Mouse (Mus musculus): ENCODE measurements around the gene Zfp36l1.
A peak's percentile ranks its signal among the peaks of the same experiment; 100 is the strongest.

Gene Zfp36l1

DNA sequence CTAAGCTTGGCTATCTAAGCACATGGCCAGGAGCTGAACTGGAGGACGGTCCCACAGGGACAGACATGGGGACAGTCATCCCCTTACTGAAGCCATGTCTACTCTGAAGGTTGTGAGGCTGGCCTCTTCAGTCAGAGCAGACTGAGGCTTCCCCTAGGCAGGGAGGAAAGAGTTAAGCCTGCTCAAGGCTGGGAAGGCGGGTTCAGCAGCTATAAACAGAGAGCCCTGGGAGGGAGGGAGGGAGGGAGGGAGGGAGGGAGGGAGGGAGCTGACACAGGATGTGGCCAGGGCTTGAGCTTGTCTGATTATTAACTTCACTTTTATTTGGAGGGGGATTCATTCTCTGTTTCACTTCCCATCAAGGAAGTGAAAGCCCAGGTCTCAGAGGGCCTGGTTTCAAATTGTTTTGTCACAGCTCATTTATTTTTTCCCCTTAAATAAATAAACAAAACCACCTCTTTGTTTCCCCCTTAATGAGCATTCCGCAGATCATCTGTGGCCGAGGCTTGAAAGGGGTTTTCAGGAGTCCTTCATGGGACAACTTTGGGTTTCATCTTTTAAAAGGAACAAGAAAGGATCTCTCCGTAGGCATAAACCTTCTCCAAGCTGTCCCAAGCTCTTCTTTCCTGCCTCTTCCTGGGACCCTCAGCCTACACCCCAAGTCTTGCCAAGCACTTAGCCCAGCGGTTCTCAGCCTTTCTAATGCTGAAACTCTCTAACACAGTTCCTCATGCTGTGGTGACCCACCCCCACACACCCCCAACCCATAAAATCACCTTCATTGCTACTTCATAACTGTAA lies 17.9 kb upstream of the Zfp36l1 start:
- peak; percentile 87 for DNase-seq

DNA sequence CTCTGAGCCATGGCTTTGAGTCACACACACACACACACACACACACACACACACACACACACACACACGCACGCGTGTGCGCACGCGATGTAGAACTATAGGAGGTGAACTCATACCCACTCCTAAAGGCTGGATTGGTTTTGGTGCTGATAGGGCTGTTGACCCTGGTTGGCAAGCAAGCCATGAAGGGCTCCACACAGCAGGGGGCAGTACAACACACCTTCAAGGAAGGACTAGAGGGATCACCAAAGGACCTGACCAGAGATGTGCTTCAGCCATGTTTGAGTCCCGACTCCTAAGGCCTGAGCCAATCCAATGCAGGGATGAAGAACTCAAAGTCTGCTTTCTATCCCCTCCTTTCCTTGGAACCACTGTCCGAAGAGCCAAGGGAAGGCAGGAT lies 16.7 kb upstream of the Zfp36l1 start:
- DNase-seq = no peak

DNA sequence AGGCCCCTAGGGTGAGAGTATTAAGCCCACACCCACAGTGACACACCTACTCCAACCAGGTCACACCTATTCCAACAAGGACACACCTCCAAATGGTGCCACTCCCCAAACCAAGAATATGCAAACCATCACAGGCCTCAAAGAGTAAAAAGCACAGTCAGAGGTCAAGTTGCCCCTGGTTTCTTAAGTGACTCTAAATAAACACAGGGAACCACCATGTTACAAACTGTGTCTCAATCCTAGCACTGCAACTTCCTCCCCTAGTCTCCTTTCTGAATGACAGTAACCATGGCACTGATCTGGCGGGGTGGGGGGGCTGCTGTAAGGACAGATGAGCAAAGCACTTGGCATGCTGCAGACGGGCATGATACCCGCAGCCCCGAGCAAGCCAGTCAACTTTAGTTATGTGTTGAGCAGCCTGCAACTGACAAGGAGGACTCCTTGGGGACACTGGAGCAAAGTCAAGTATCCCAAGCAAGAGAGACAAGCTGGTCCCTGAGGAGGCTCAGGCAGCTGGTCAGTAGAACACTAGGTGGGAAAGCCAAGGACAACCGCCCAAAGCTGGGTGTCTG lies 14.5 kb upstream of the Zfp36l1 start:
- no peak for DNase-seq

DNA sequence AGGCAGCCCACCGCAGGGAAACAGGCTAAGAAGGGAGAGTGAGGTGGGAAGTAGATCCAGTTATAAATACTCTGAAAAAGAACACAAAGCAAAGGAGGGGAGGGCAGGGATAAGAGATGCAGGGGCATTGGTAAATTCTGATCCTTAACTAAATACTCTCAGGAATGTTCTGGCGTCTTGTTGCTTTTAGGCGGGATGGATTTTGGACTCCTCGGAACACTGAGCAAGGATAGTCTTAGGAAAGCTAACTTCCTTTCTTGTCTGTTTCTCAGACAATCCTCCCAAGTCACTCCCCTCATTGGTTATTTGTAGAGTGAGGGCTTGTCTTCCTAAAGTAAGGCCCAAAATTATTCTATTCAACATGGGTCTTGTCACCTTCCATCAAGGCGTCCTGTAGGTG lies 12.5 kb upstream of the Zfp36l1 start:
- no peak for DNase-seq

DNA sequence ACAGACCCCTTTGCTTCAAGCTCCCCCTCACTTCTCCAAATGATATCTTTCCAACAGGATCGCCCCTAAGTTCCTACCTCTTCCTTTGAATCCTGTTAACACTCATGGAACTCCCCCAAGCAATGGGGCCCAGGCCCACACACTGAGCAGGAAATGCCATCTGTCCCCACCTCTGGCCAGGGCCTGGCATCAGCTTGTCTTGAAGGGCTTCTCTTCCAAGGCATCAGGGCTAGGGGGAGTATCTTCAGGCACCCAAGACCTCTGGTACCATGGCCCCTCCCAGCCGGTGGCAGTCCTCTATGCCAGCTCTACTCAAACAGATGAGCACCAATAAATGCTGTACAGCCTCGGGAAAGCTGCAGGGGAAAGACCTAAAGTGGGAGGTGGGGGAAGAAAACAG lies 11.9 kb upstream of the Zfp36l1 start:
- DNase-seq = no peak

DNA sequence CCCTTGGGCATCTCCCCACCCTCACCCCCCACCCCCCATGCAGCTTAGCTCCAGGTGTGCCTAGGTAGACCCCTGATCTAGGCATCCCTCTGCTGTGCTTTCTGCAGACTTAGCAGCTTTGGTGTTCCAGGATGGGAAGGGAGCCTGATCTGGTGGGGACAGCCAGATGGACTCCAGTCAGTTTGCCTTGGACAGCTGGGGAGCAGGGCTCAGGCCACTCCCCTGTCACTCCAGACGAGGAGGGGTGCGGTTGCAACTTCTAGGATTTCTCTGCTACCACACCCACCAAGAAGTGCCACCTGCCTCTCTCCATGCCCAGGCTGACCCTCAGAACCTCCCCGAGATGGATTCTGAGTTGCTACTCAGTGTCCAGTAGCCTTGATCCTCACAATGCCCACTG lies 11.4 kb upstream of the Zfp36l1 start:
- no peak for DNase-seq

DNA sequence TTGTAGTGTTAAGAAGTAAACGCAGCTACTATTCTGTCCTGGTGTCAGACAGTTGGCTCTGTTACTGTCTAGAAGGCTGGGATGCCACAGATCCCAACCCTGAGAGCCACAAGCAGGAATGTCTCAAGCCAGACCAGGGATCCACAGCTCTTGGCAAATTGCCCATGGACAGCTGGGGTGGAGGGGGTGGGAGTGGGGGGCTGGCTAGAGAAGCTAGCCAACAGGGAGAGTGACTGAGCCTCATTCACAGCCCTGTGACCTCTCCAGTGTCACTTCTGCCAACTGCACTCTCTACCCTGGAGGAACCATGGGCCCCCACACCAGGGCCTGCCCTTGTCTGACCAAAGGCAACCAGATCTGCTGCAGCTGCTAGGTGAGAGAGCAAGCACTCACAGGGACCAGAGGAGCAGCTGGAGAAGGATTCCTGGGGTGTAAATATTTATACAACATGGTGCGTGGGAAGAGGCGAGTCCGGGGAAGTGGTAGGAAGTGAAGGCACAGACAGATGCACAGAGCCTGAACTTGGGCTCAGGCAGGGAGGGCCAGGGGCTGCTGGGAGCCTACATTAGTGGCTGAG lies 10.5 kb upstream of the Zfp36l1 start:
- DNase-seq = no peak

DNA sequence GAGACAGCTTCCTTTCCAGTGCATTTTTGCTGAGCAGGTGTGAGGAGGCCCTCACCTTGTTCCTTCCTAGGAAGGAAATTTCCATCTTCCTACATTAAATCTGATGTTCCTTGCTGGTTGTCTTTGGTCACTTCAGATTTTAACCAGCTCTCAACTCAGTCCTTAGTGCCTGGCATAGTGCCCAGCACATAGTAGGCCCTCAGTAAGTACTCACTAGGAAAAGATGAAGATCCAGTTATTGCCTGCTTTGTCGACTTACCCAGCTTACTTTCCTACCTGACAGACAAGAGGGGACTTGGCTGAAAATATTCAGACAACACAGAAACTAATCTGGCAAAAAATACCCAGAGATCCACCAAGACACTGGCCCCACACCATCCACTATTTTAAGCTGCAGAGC lies 8.6 kb upstream of the Zfp36l1 start:
- no peak for DNase-seq

DNA sequence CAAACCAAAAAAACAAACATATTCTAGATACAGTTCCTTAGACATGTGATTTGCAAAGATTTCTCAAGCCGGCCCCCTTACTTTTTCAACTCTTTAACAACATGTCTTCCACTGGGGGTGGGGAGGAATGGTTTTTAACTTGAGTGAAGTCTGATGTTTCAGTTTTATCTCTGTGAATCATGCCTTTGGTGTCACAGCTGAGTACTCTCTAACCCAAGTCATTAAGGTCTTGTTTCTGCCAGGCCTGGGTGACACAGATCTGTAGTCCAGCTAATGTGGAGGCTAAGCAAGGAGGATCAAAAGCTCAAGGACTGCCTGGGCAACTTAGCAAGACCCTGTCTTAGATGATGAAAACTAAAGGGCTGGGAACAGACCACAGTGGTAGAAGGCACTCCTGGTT lies 5.8 kb upstream of the Zfp36l1 start:
- DNase-seq = no peak

DNA sequence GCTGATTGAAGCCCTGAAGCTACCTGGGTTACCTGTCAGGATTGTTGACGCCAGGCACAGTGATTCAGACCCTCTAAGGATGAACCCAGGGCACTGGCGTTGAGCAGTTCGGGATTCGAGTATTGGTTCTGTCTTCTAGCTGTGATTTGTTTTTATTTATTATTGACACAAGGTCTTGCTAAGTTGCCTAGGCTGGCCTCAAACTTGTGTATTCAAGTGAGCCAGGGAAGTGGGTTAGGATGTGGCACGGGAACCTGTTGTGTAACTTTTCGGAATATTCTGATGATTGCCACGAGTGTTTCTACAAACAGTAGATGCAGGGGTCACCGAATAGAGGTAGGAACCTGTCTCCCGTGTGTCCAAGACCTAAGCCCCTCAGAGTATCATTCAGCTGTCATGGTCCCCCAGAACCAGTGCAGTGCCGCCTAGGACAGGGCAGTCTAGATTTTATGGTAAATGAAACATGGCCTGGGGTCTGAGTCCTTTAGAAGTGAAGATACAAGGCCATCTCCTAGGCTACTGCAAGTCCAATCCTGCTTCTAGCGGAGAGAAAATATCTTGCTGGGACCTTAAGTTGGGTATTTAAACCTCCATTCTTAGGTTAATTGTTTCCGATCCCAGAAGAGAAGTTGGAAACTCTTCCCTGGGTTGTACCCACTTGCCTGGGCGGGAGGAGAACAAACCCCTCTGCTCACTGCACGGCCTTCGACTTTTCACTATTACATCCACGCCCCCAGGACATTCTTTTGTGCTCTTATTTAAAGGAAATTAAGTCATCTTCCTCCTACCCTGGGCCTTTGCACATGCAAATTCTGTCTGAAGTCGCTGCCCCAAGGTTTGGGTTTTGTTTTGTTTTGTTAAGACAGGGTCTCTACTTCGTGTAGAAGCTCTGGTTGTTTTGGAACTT lies 3.6 kb upstream of the Zfp36l1 start:
- DNase-seq = peak; percentile 17

DNA sequence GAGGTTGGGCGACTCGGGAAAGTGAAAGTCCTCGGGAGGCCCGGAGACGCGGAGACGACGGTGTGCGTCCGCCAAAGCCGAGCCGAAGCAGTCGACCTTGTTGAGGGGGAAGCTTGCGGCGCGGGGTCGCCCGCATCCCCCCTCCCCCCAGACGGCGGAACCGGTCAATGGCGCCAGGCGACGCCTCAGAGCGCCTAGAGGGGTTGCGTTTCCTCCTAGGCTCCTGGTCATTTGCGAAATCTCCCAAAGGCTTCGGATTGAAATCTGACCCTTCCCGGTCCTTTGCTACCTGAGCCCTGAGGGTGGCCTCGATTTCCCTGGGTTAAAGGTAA lies 3.0 kb upstream of the Zfp36l1 start:
- DNase-seq = no peak

DNA sequence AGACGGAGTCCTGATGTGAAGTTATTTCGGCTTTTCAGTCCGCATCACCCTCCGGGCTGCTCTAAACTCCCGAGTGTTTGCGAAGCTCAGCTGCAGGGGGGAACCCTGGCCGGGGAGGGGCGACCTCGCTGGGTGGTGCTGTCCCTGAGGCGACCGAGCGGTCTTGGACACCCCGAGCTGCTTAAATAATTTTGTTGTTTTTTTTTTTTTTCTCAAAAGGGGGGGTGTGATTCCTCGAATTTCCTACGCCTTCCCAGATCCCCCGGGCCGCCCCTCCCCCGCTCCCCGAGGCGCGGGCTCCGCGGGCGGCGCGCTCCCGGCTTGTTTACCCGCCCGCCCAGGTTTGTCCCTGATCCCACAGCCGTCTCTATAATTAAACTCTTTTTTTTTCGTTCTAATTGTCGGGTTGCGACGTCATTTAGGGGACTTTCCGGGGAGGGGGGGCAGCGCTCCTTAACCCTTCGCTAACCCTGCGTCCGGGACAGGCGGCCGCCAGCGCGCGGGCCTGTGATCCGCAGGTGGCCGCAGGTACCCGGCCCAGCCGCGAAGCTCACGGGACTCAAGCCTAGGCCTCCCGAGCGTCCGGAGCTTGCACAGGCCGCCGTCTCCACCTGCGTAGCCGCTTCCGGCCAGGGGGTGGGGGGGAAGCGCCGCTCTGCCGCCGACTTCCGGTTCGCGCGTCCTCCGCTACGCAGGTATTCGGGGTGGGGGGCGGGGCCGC lies 2.5 kb upstream of the Zfp36l1 start:
- peak; percentile 93 for DNase-seq

DNA sequence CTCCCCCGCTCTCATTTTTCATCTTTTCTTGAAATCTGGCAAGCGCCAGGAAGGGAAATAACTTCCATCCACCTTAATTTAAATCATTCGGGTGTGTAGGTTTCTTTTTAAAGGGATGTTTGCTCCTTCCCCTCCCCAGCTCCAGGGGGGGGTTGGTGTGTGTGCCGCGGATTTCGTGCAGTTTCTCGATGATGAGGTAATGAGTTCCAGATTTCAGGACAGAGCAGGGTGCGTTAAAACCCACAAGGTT lies 2.0 kb upstream of the Zfp36l1 start:
- peak; percentile 88 for DNase-seq

DNA sequence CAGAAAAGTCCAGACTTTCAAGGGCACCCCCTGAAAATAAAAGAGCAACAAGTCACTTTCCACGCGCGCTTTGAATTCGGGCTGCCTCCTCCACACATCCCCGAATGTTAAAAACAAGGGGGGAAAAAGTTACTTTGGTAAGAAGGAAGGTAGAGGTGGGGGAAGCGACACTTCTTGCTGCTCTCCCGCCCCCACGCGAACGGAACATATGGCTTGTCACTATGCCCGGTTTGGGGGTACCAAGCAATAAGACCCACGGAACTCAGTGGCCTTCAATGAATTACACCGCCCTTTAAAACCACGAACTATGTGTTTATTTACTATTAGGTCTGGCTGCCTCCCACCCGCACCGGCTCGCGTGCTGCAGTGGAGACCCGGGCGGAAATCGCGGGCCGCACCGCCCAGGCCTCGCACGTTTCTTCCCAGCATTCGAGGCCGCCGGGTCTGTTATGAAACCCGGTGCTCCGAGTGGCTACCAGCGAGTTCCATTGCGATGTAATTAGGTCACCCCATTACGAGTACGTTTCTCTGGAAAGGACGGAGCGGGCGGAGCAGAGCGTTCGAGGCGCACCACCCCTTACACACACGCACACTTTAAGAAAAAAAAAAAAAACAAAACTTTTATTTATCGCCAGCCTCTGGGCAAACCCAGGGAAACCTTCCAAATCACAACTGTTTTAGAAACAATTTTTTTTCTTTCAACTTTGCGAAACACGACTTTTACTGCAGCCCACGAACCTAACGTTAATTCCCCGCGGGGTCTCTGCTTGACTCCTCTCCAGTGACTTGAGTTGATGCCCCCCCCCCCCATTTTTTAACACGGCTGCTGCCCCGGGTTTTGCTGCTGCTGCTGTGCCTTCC lies 1.4 kb upstream of the Zfp36l1 start:
- peak; percentile 81 for DNase-seq

DNA sequence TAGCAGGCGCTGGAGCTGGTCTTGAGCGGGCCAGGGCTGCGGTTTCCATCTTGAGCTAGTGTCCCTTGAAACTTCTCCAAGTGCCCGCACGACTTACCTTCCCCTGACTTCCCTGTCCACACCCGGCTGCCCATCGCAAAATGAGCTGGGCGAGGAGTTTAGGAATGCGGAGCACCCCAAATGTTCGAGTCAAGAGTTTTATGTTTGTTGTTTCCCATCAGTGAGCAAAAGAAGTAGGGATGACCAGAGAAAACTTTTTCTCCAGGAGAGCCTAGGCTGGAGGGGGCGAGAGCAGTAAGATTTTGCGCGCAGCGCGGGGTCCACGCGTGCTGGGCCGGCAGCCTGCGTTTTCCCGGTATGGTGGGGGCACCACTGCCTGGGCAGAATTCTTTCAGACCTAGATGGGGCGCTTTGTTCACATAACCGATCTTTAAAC lies 791 bp upstream of the Zfp36l1 start:
- DNase-seq = no peak

DNA sequence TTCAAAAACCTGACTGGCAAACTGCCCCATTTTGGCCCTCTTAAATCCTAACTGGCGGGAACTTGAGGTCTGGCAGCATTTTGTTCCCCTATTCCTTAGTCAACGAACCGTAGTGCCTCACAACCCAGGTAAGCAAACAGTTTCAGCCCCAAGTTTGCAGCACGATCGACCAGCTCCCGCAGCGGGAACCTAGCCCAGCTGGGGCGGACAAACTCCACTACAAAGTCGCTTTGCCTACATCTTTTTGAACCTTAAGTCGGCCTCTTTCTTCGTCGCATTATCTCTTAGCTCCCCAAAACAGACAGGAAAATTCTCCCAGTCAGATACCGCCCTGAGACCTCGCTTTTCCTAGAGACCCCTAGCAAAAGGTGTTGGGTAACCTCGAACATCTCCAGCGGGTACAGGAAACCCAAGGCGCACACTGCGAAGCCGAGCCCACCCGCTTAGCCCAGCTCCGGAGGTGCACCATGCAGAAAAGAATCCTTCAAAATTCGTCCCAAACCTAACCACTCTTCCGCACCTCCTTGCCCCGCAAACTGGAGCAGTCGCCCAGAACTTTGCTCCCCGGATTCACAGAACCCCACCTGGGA lies 647 bp downstream of the Zfp36l1 start:
- DNase-seq = peak; percentile 34

DNA sequence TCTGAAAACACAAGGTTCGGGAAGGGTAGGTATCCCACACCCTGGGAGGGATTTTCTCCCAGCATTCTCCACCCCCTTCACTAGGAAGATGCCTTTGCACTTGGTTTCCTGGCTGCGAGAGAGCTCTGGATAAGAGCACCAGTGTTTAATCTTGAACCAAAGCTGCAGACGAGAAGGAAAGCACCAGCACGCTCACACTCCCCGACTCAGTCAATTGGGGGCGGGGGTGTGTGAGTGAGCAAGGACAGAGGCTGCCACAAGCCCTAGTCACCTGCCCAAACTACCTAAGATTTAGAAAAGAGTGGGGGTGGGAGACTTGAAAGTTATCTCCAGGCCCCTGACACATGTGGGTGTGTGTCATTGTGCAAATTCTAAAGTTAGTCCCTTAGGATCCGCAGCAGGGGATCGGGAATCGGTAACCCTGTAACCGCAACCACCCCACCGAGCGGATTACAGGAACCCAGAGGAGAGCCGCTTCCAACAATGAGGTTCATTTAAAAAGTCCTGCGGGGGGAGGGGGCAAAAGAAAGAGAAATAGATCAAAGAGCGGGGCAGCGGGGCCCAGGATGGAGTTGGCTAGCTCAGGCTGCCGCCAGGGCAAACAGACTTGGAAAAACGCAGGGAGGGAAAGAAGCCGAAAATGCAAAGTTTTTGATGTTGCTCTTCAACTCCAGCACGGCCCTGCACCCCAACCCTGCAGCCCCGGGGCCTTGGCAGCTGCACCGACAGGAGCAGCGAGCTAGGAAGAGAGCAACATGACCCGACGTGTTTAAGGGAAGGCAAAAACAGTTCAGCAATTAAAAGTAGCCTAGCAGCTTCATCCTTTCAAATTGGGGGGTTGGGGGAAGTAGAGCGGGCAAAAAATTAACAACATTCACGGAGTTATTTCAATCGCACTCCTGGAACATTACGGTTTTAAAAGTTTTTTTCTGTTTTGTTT lies 1.4 kb downstream of the Zfp36l1 start:
- peak; percentile 71 for DNase-seq

DNA sequence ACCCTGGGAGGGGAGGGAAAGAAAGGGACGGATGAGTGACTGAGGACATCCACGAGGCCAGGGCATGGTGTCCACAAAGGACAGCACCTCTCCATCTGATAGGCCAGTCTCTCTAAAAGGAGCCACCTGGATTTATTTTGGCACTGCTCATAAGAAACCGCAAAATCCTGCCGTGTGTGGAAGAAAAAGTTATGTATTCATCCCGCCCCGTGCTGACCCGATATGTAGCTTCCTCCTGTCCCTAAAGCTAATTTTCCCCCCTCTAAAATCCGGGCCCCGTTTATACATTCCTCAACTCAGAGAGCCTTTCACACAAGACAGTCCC lies 2.3 kb downstream of the Zfp36l1 start:
- DNase-seq = no peak

DNA sequence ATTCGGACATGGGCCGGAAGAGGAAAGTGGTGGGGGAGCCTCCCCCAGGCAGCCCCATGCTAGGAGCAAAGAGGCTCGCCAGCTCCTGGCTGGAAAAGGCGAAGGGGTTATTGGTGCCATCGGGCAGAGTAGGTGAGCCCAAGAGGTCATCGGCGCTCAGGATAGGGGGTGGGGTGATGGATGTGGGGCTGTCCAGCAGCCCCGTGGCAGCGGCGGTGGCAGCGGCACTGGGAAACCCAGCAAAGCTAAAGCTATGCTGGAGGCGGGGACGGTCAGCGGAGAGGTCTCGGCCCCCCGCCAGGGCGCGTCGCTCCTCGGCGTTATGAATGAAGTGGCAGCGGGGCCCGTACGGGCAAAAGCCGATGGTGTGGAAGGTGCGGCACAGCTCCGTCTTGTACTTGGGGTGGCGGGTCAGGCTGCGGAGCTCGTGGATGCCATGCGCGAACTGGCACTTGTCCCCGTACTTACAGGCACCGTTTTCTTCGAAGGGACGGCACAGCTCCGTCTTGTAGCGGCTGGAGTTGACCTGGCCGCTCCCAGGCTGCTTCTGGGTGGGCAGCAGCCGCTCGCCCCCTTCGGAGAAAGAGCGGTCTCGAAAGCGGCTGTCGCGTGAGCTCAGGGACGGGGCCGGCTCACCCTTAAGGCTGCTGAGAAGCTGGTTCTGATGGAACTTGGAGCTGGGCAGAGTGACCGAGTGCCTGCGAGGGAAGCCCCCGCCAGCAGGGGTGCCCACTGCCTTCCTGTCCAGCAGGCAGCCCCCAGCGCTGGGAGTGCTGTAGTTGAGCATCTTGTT lies 2.9 kb downstream of the Zfp36l1 start:
- DNase-seq = peak; percentile 60
